Mouse (Mus musculus): ENCODE measurements around the gene Echs1.

Gene Echs1

GRCm38 (mm10) chr7:140115583-140116328 is 520 bp downstream of the Echs1 start, which contains the start of gene Paox:
Gene Paox (plus strand): TSS chr7:140115799.
- peak; percentile 15 for DNase-seq

- no peak for DNase-seq
These were observed 4.3 kb downstream of the Echs1 start for GRCm38 (mm10) chr7:140111943-140112342.

GRCm38 (mm10) chr7:140104009-140104408 is 12.3 kb downstream of the Echs1 start:
- no peak for DNase-seq

- peak; percentile 91 for DNase-seq
These were observed 14.0 kb downstream of the Echs1 start, which contains the start of gene Fuom for GRCm38 (mm10) chr7:140101993-140102860. Gene Fuom (minus strand): TSS chr7:140102441.

GRCm38 (mm10) chr7:140101498-140101897 is 14.8 kb downstream of the Echs1 start:
- DNase-seq = no peak

GRCm38 (mm10) chr7:140098466-140098865 is 17.8 kb downstream of the Echs1 start:
- DNase-seq = no peak

GRCm38 (mm10) chr7:140096055-140096454 is 20.2 kb downstream of the Echs1 start:
- no peak for DNase-seq

- DNase-seq = no peak
These were observed 20.7 kb downstream of the Echs1 start for GRCm38 (mm10) chr7:140095556-140095955.

- DNase-seq = no peak
These were observed 21.3 kb downstream of the Echs1 start for GRCm38 (mm10) chr7:140094954-140095353.

GRCm38 (mm10) chr7:140092924-140093528 is 23.2 kb downstream of the Echs1 start, which contains the start of gene Prap1:
Gene Prap1 (plus strand): TSS chr7:140093395.
- no peak for DNase-seq

GRCm38 (mm10) chr7:140090601-140091000 is 25.7 kb downstream of the Echs1 start:
- DNase-seq = no peak

- DNase-seq = peak; percentile 77
These were observed 34.0 kb downstream of the Echs1 start, which contains the start of gene Caly for GRCm38 (mm10) chr7:140082242-140082678. Gene Caly (minus strand): TSS chr7:140082548.

- DNase-seq = no peak
These were observed 34.7 kb downstream of the Echs1 start for GRCm38 (mm10) chr7:140081408-140082241.

- DNase-seq = peak; percentile 62
These were observed 35.6 kb downstream of the Echs1 start for GRCm38 (mm10) chr7:140080503-140081156.

GRCm38 (mm10) chr7:140078711-140079110 is 37.6 kb downstream of the Echs1 start:
- DNase-seq = peak; percentile 78

GRCm38 (mm10) chr7:140077698-140078097 is 38.6 kb downstream of the Echs1 start:
- DNase-seq = no peak

- no peak for DNase-seq
These were observed 46.1 kb downstream of the Echs1 start for GRCm38 (mm10) chr7:140070042-140070711.

GRCm38 (mm10) chr7:140067397-140067796 is 48.9 kb downstream of the Echs1 start:
- DNase-seq = no peak

GRCm38 (mm10) chr7:140063092-140063491 is 53.2 kb downstream of the Echs1 start:
- DNase-seq = peak; percentile 83

- peak; percentile 44 for DNase-seq
These were observed 54.0 kb downstream of the Echs1 start for GRCm38 (mm10) chr7:140062307-140062706.

- DNase-seq = no peak
These were observed 54.5 kb downstream of the Echs1 start for GRCm38 (mm10) chr7:140061832-140062130.
